Mouse (Mus musculus) liver, embryonic 14.5 days (tissue): ENCODE results near the gene Abr.

Experiments
- CTCF ChIP-seq: IDR thresholded peaks from 2 replicates; pipeline ENCODE4 v1.5.1; 2016; ENCODE audit warnings: antibody characterized with exemption, low read depth, control low read depth
- EP300 ChIP-seq: IDR thresholded peaks from 2 replicates; pipeline ENCODE4 v1.6.1; 2016; ENCODE audit warnings: antibody characterized with exemption, low read depth

- TF ChIP-seq EP300 (no peak), CTCF (no peak)
Observed at GRCm38 (mm10) chr11:76598757-76599156, 23.4 kb downstream of the Abr start.
